Mouse (Mus musculus): ENCODE results near the gene Lbx2.

The Lbx2 gene

GRCm38 (mm10) chr6:83070311-83071219, 15.6 kb upstream of the Lbx2 start:
- DNase-seq (ENCODE audit: low spot score): no peak

- DNase-seq (ENCODE audit: low spot score): no peak
Measured at GRCm38 (mm10) chr6:83071220-83071619, 14.9 kb upstream of the Lbx2 start.

GRCm38 (mm10) chr6:83074979-83075378, 11.2 kb upstream of the Lbx2 start:
- no peak for DNase-seq (ENCODE audit: low spot score)

GRCm38 (mm10) chr6:83077630-83078323, 8.4 kb upstream of the Lbx2 start, which contains the start of gene Pcgf1:
Gene Pcgf1 (plus strand): TSS chr6:83077869.
- DNase-seq (ENCODE audit: low spot score): no peak

- DNase-seq (ENCODE audit: low spot score): peak; percentile 96
Measured at GRCm38 (mm10) chr6:83078324-83078858, 7.8 kb upstream of the Lbx2 start.

GRCm38 (mm10) chr6:83080210-83080609, 6.0 kb upstream of the Lbx2 start:
- no peak for DNase-seq (ENCODE audit: low spot score)

GRCm38 (mm10) chr6:83083497-83083896, 2.7 kb upstream of the Lbx2 start:
- DNase-seq (ENCODE audit: low spot score): no peak

GRCm38 (mm10) chr6:83084477-83084876, 1.7 kb upstream of the Lbx2 start:
- DNase-seq (ENCODE audit: low spot score): no peak

GRCm38 (mm10) chr6:83087205-83087925, 1.2 kb downstream of the Lbx2 start:
- DNase-seq (ENCODE audit: low spot score): no peak

GRCm38 (mm10) chr6:83087926-83088260, 1.7 kb downstream of the Lbx2 start:
- no peak for DNase-seq (ENCODE audit: low spot score)

- DNase-seq (ENCODE audit: low spot score): no peak
Measured at GRCm38 (mm10) chr6:83092416-83093127, 6.4 kb downstream of the Lbx2 start.

GRCm38 (mm10) chr6:83095968-83096367, 9.8 kb downstream of the Lbx2 start:
- DNase-seq (ENCODE audit: low spot score): no peak

GRCm38 (mm10) chr6:83098411-83098810, 12.2 kb downstream of the Lbx2 start:
- no peak for DNase-seq (ENCODE audit: low spot score)

GRCm38 (mm10) chr6:83101316-83101687, 15.1 kb downstream of the Lbx2 start, which contains the start of the genes Ccdc142 and Gm42688:
Gene Ccdc142 (plus strand): TSS chr6:83101601.
Gene Gm42688 (plus strand): TSS chr6:83101617.
- DNase-seq (ENCODE audit: low spot score): no peak

GRCm38 (mm10) chr6:83101688-83102556, 15.8 kb downstream of the Lbx2 start:
- DNase-seq (ENCODE audit: low spot score): no peak

GRCm38 (mm10) chr6:83103130-83103650, 17.0 kb downstream of the Lbx2 start:
- no peak for DNase-seq (ENCODE audit: low spot score)

GRCm38 (mm10) chr6:83104158-83104557, 18.0 kb downstream of the Lbx2 start:
- DNase-seq (ENCODE audit: low spot score): no peak

GRCm38 (mm10) chr6:83107566-83108400, 21.6 kb downstream of the Lbx2 start:
- no peak for DNase-seq (ENCODE audit: low spot score)

Measured in urinary bladder, postnatal 10 days (tissue).